Comparison of ENCODE assay signal across 8 mouse cellular contexts in the genomic region with DNA sequence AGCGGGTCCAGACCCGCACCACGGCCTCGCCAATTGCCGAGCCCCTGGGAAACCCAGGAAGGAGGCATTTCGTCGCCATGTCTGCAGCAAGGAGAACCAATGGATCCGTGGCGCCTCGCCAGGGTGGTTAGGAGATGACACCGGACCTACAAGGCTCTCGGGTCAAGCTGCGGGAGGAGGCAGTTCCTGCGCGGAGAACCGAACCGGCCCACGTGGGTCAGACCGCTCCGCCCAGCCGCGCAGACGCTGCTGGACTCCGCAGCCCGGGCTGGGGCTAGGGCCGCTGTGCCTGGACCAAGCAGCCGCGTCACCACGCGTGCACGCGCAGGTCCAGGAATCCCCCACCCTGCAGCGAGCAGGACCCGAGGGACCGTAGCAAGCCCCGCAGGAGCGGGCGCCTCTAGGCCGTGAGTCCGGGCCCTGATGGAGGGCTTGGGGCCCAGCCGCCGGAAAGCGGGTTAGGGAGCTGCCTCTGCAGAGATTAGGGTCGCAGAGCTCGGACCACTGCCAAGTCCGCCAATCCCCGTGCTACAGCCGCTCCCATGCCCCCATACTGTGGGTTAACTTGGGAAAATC. TPM values are rescaled to one million over a fixed set of nuclear protein-coding genes. Genes with fewer than 3 reads are reported as not detected.
A peak's percentile ranks its signal among the peaks of the same experiment; 100 is the strongest.
DNase-seq lines count a peak whose midpoint lies in the region; TF ChIP-seq lines count a peak whose summit lies in the region.

TSS of gene 5730409E04Rik (plus strand) at position 213 of the 576 bp plus-strand sequence.

- peak; percentile 73 for TF ChIP-seq POLR2A in cortical plate, adult 2 months (IDR thresholded peaks at IDR 0.05; ENCODE audit: extremely low read depth, insufficient read depth, low read length)

- DNase-seq in adipocyte (ENCODE audit: low spot score), result peak; percentile 88
- peak; percentile 92 for DNase-seq in gastrocnemius, postnatal 14 days
- peak; percentile 34 for DNase-seq in induced T-regulatory cell, adult 2 months (ENCODE audit: low read depth)
- peak; percentile 79 to 84 for DNase-seq in left cerebral cortex, adult 8-10 months (ENCODE audit: low spot score in 2 of 2)
- peak; percentile 55 for DNase-seq in retina, postnatal 7 days (ENCODE audit: low read depth, low spot score)
- DNase-seq in urinary bladder, postnatal 36 days (ENCODE audit: low spot score in 2 of 2), result peak; percentile 73 to 85

- H3K36me3 ChIP-seq in macrophage (ENCODE audit: inconsistent target), result peaks cover 8% of the 10 kb centered on the region; the same call in 1 of the 2 replicates

- WGBS in macrophage (ENCODE audit: missing documents), result 2% methylated on average over 48 of the region's 48 CpGs

- intact Hi-C loops in gastrocnemius, postnatal 14 days (cut with DNase I; ENCODE audit: low total_unique reads), result no loop called here

- no peaks in the 10 kb centered on the region for H3K79me2 ChIP-seq in macrophage (ENCODE audit: inconsistent target)

- H3K4me1 ChIP-seq in cortical plate, adult 2 months (ENCODE audit: control insufficient read depth, insufficient read depth, low read length), result peaks cover 1% of the 10 kb centered on the region; the same call in 1 of the 2 replicates

- peak within 1 kb of the TSS; percentile 72 for H3K4me3 ChIP-seq in cortical plate, adult 2 months (ENCODE audit: insufficient read depth, low read length)
- peak within 1 kb of the TSS; percentile 55 for H3K4me3 ChIP-seq in macrophage (ENCODE audit: inconsistent target)

- TF ChIP-seq CTCF in cortical plate, adult 2 months (IDR thresholded peaks at IDR 0.05; ENCODE audit: extremely low read depth, insufficient read depth, low read length), result no peak

- peak within 1 kb of the TSS; percentile 56 for H3K27ac ChIP-seq in cortical plate, adult 2 months (ENCODE audit: insufficient read depth, low read length)
- no peak within 1 kb of the TSS for H3K27ac ChIP-seq in macrophage

RNA-seq across cellular contexts. Expression of gene 5730409E04Rik, which starts in this region (rescaled TPM):
- 63.3 and 63.5 TPM in 2 replicates for polyA plus RNA-seq in cortical plate, adult 2 months (2012; rRNA removed)
- total RNA-seq in gastrocnemius, postnatal 14 days (2021), result 10 to 100 TPM; 13.0 to 13.6 TPM
- 10 to 100 TPM; 75.6 to 81.7 (median 76.6) TPM for total RNA-seq in left cerebral cortex, adult 8-10 months (2022)
- 1 to 10 TPM in 19 of 26 experiments, under 1 TPM in 6, not detected in 1; 0.29 to 9.4 (median 1.9) TPM for total RNA-seq in macrophage (2018; cell fraction: chromatin; rRNA removed)
- total RNA-seq in macrophage (2018; cell fraction: cytosol; rRNA removed), result 10 to 100 TPM in 14 of 26 experiments, 1 to 10 TPM in 12; 3.5 to 13.2 (median 10.1) TPM
- total RNA-seq in macrophage (2018; cell fraction: nucleus; rRNA removed), result 10 to 100 TPM in 8 of 26 experiments, 1 to 10 TPM in 18; 2.4 to 14.4 (median 4.4) TPM
- 9.7 to 13.2 TPM (median 11.6 TPM) in 3 replicates for polyA plus RNA-seq in macrophage (2018)

Comparison
In these comparisons a context has a peak if more than half of its experiments do, and no peak if none do; other contexts are left out.
1. RNA of gene 5730409E04Rik (total RNA-seq): 75.6 to 81.7 TPM in left cerebral cortex, adult 8-10 months; 13.0 to 13.6 TPM in gastrocnemius, postnatal 14 days; every median in the first group is over 4 times any median in the second.
2. DNase-seq: peak in every context shown above with its lines; median percentile 92 in gastrocnemius, postnatal 14 days; 88 in adipocyte; 82 in left cerebral cortex, adult 8-10 months; 79 in urinary bladder, postnatal 36 days; 55 in retina, postnatal 7 days; 34 in induced T-regulatory cell, adult 2 months.